Mouse (Mus musculus) T-cell, adult 66 days (primary cell): Measurements from ENCODE around the gene Itgb5. TPM values are rescaled to one million over a fixed set of nuclear protein-coding genes. Genes with fewer than 3 reads are reported as not detected.

Experiments
- total RNA-seq, 2 experiments: library from RNA; stranded (reverse); gene quantifications; 3 replicates in 1 of 2; 4 replicates in 1 of 2; pipeline ENCODE4 v1.2.4; 2023

Itgb5 gene
- 1 to 10 TPM; 1.1 to 1.5 TPM for total RNA-seq

GRCm38 (mm10) chr16:33829301-33829831, at the start of gene Itgb5:
Gene Itgb5 (plus strand): TSS chr16:33829665.

GRCm38 (mm10) chr16:33793846-33794791, 35.3 kb upstream of the Itgb5 start, which contains the start of gene Muc13:
Gene Muc13 (plus strand): TSS chr16:33794037.

GRCm38 (mm10) chr16:33966538-33967282, 137.2 kb downstream of the Itgb5 start, which contains the start of gene Umps:
Gene Umps (minus strand): TSS chr16:33967038.

Other genes starting within 250 kb of the Itgb5 start
- gene Heg1, start 145.3 kb upstream of the Itgb5 start, total RNA-seq: 10 to 100 TPM; 39.0 to 41.6 TPM
- 1 to 10 TPM; 1.9 to 4.0 TPM for gene Muc13, start 35.6 kb upstream of the Itgb5 start, total RNA-seq
- gene Umps, start 137.4 kb downstream of the Itgb5 start, total RNA-seq: 10 to 100 TPM; 28.9 to 30.1 TPM